Mouse (Mus musculus): ENCODE measurements around the gene Mybphl.

GRCm38 (mm10) chr3:108400442-108400841 lies 35.7 kb downstream of the Mybphl start:
- TF ChIP-seq CTCF (IDR thresholded peaks at IDR 0.05; ENCODE audit: borderline replicate concordance, insufficient read depth, low read depth, low read length) (no peak), POLR2A (IDR thresholded peaks at IDR 0.05; ENCODE audit: borderline replicate concordance, insufficient read depth, low read length) (no peak)

All from cerebellum, adult 2 months (tissue).